Mouse (Mus musculus): ENCODE measurements around the gene Gabarap. TPM values are rescaled to one million over a fixed set of nuclear protein-coding genes. Genes with fewer than 3 reads are reported as not detected.

Gene Gabarap
- polyA plus RNA-seq (2014; fragmentation: Nextera tagmentation; extraction: Ambion mirVana) = 577 and 590 TPM in 2 replicates

GRCm38 (mm10) chr11:69990850-69991691, at the start of gene Gabarap:
Gabarap (plus strand) TSS chr11:69991143.
- WGBS = under 1% methylated on average over 38 of the region's 40 CpGs
- Histone ChIP-seq H3K4me1 (ENCODE audit: control insufficient read depth, insufficient read depth, low read length) (peaks cover 11% of the 10 kb centered on the region), H3K4me3 (ENCODE audit: low read depth, low read length) (peak within 1 kb of the TSS; percentile 70), H3K27me3 (replicated peaks; ENCODE audit: control insufficient read depth, insufficient read depth, low read length) (no peaks in the 10 kb centered on the region), H3K9me3 (ENCODE audit: control insufficient read depth, low read length) (no peaks in the 10 kb centered on the region), H3K36me3 (ENCODE audit: control insufficient read depth, insufficient read depth, low read length) (peaks cover 62% of the 10 kb centered on the region), H3K27ac (replicated peaks; ENCODE audit: low read depth, low read length) (peak within 1 kb of the TSS; percentile 92), H3K4me2 (ENCODE audit: low read depth, low read length) (peak within 1 kb of the TSS; percentile 85), H3K9ac (ENCODE audit: low read depth, low read length) (peak within 1 kb of the TSS; percentile 85)
- ATAC-seq (ENCODE audit: low read depth) (peak; percentile 64), DNase-seq (ENCODE audit: low spot score) (peak; percentile 99)

GRCm38 (mm10) chr11:69945216-69945615, 45.7 kb upstream of the Gabarap start:
- DNase-seq (ENCODE audit: low spot score) (no peak), ATAC-seq (ENCODE audit: low read depth) (no peak)
- Histone ChIP-seq H3K4me1 (ENCODE audit: control insufficient read depth, insufficient read depth, low read length) (peaks cover 10% of the 10 kb centered on the region), H3K27me3 (replicated peaks; ENCODE audit: control insufficient read depth, insufficient read depth, low read length) (no peaks in the 10 kb centered on the region), H3K9me3 (ENCODE audit: control insufficient read depth, low read length) (no peaks in the 10 kb centered on the region), H3K27ac (replicated peaks; ENCODE audit: low read depth, low read length) (no peak overlapping the region), H3K4me2 (ENCODE audit: low read depth, low read length) (no peak overlapping the region), H3K9ac (ENCODE audit: low read depth, low read length) (no peak overlapping the region), H3K4me3 (ENCODE audit: low read depth, low read length) (no peak overlapping the region), H3K36me3 (ENCODE audit: control insufficient read depth, insufficient read depth, low read length) (peaks cover 40% of the 10 kb centered on the region)
- 80% methylated on average over 13 of the region's 13 CpGs for WGBS

- peak overlapping the region; percentile 67 for H3K9ac ChIP-seq (ENCODE audit: low read depth, low read length)
- DNase-seq (ENCODE audit: low spot score) = no peak
- ATAC-seq (ENCODE audit: low read depth) = no peak
- peak overlapping the region; percentile 61 for H3K4me3 ChIP-seq (ENCODE audit: low read depth, low read length)
- H3K4me1 ChIP-seq (ENCODE audit: control insufficient read depth, insufficient read depth, low read length) = peaks cover 10% of the 10 kb centered on the region
- H3K9me3 ChIP-seq (ENCODE audit: control insufficient read depth, low read length) = no peaks in the 10 kb centered on the region
- H3K36me3 ChIP-seq (ENCODE audit: control insufficient read depth, insufficient read depth, low read length) = peaks cover 40% of the 10 kb centered on the region
- whole genome bisulfite sequencing = 89% methylated on average over 18 of the region's 18 CpGs
- peak overlapping the region; percentile 92; the same call in 1 of the 2 replicates for H3K27ac ChIP-seq (replicated peaks; ENCODE audit: low read depth, low read length)
- peak overlapping the region; percentile 86 for H3K4me2 ChIP-seq (ENCODE audit: low read depth, low read length)
- H3K27me3 ChIP-seq (replicated peaks; ENCODE audit: control insufficient read depth, insufficient read depth, low read length) = no peaks in the 10 kb centered on the region
Observed at GRCm38 (mm10) chr11:69945997-69946891, 44.7 kb upstream of the Gabarap start.

- H3K36me3 ChIP-seq (ENCODE audit: control insufficient read depth, insufficient read depth, low read length) = peaks cover 33% of the 10 kb centered on the region
- peaks cover 10% of the 10 kb centered on the region for H3K4me1 ChIP-seq (ENCODE audit: control insufficient read depth, insufficient read depth, low read length)
- peak overlapping the region; percentile 92 for H3K27ac ChIP-seq (replicated peaks; ENCODE audit: low read depth, low read length)
- H3K27me3 ChIP-seq (replicated peaks; ENCODE audit: control insufficient read depth, insufficient read depth, low read length) = no peaks in the 10 kb centered on the region
- H3K9ac ChIP-seq (ENCODE audit: low read depth, low read length) = peak overlapping the region; percentile 67
- H3K9me3 ChIP-seq (ENCODE audit: control insufficient read depth, low read length) = no peaks in the 10 kb centered on the region
- 2% methylated on average over 25 of the region's 29 CpGs for WGBS
- H3K4me2 ChIP-seq (ENCODE audit: low read depth, low read length) = peak overlapping the region; percentile 86
- H3K4me3 ChIP-seq (ENCODE audit: low read depth, low read length) = peak overlapping the region; percentile 61
- DNase-seq (ENCODE audit: low spot score) (peak; percentile 77), ATAC-seq (ENCODE audit: low read depth) (peak; percentile 62)
Observed at GRCm38 (mm10) chr11:69947337-69948065, 43.4 kb upstream of the Gabarap start.

- no peaks in the 10 kb centered on the region for H3K27me3 ChIP-seq (replicated peaks; ENCODE audit: control insufficient read depth, insufficient read depth, low read length)
- peak within 1 kb of the TSS; percentile 61 for H3K4me3 ChIP-seq (ENCODE audit: low read depth, low read length)
- peak within 1 kb of the TSS; percentile 86 for H3K4me2 ChIP-seq (ENCODE audit: low read depth, low read length)
- peak within 1 kb of the TSS; percentile 92 for H3K27ac ChIP-seq (replicated peaks; ENCODE audit: low read depth, low read length)
- WGBS = under 1% methylated on average over 32 of the region's 34 CpGs
- peak; percentile 94 for ATAC-seq (ENCODE audit: low read depth)
- no peaks in the 10 kb centered on the region for H3K9me3 ChIP-seq (ENCODE audit: control insufficient read depth, low read length)
- H3K4me1 ChIP-seq (ENCODE audit: control insufficient read depth, insufficient read depth, low read length) = peaks cover 10% of the 10 kb centered on the region
- peaks cover 26% of the 10 kb centered on the region for H3K36me3 ChIP-seq (ENCODE audit: control insufficient read depth, insufficient read depth, low read length)
- DNase-seq (ENCODE audit: low spot score) = peak; percentile 98
- H3K9ac ChIP-seq (ENCODE audit: low read depth, low read length) = peak within 1 kb of the TSS; percentile 67
Observed at GRCm38 (mm10) chr11:69948066-69948762, 42.7 kb upstream of the Gabarap start, which contains the start of gene Slc2a4. Slc2a4 (minus strand) TSS chr11:69948188.

GRCm38 (mm10) chr11:69948763-69949150, 42.2 kb upstream of the Gabarap start:
- under 1% methylated on average over 13 of the region's 14 CpGs for WGBS
- peak; percentile 45 for ATAC-seq (ENCODE audit: low read depth)

GRCm38 (mm10) chr11:69950807-69951459, 40.0 kb upstream of the Gabarap start:
- no peak for ATAC-seq (ENCODE audit: low read depth)
- no peaks in the 10 kb centered on the region for H3K27me3 ChIP-seq (replicated peaks; ENCODE audit: control insufficient read depth, insufficient read depth, low read length)
- no peak overlapping the region for H3K9ac ChIP-seq (ENCODE audit: low read depth, low read length)
- no peak overlapping the region for H3K27ac ChIP-seq (replicated peaks; ENCODE audit: low read depth, low read length)
- no peaks in the 10 kb centered on the region; the same call in 1 of the 2 replicates for H3K36me3 ChIP-seq (ENCODE audit: control insufficient read depth, insufficient read depth, low read length)
- H3K4me2 ChIP-seq (ENCODE audit: low read depth, low read length) = no peak overlapping the region
- no peaks in the 10 kb centered on the region for H3K9me3 ChIP-seq (ENCODE audit: control insufficient read depth, low read length)
- H3K4me3 ChIP-seq (ENCODE audit: low read depth, low read length) = no peak overlapping the region
- no peak for DNase-seq (ENCODE audit: low spot score)
- peaks cover 10% of the 10 kb centered on the region for H3K4me1 ChIP-seq (ENCODE audit: control insufficient read depth, insufficient read depth, low read length)
- 45% methylated on average over 4 of the region's 4 CpGs for WGBS

More at GRCm38 (mm10) chr11:69948763-69949150, 42.2 kb upstream of the Gabarap start:
- H3K9me3 ChIP-seq (ENCODE audit: control insufficient read depth, low read length) = no peaks in the 10 kb centered on the region
- DNase-seq (ENCODE audit: low spot score) = peak; percentile 93
- peaks cover 10% of the 10 kb centered on the region for H3K4me1 ChIP-seq (ENCODE audit: control insufficient read depth, insufficient read depth, low read length)
- H3K36me3 ChIP-seq (ENCODE audit: control insufficient read depth, insufficient read depth, low read length) = peaks cover 21% of the 10 kb centered on the region
- peak overlapping the region; percentile 86 for H3K4me2 ChIP-seq (ENCODE audit: low read depth, low read length)
- no peaks in the 10 kb centered on the region for H3K27me3 ChIP-seq (replicated peaks; ENCODE audit: control insufficient read depth, insufficient read depth, low read length)
- peak overlapping the region; percentile 67 for H3K9ac ChIP-seq (ENCODE audit: low read depth, low read length)
- peak overlapping the region; percentile 92 for H3K27ac ChIP-seq (replicated peaks; ENCODE audit: low read depth, low read length)
- peak overlapping the region; percentile 61 for H3K4me3 ChIP-seq (ENCODE audit: low read depth, low read length)
